Mouse (Mus musculus): ENCODE measurements around the gene Gm12789. TPM values are rescaled to one million over a fixed set of nuclear protein-coding genes. Genes with fewer than 3 reads are reported as not detected.
A peak's percentile ranks its signal among the peaks of the same experiment; 100 is the strongest.

Gene Gm12789
- polyA plus RNA-seq, 2 experiments = not detected

DNA sequence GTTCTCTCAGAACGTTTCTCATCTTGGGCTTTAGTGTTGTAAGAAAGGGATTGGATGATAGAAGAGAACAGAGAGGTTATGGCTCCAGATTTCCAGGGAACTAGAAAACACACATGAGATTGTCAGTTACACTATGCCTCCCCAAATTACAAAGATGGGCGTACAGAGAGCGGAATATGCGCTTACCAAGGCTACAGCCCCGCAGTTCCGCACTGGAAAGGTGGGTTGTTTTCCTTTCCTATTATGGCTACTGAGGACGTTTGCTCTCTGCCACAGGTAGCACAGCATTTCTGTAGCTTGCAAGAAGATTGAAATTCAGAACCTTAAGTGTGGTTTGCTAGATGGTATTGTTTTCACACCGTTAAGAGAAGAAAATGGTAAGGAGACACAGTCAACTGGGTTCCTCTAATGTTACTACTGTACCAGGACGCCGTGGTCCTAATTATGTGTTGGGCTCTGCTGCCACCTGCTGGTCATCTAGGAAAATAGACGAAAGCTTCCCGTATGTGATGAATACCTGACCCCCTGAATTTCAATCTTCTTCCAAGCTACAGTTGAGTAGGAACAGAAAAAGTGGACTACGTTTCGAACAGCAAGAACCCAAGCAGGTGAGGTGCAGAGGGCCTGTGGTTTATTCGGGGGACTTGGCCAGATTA lies 12.0 kb downstream of the Gm12789 start:
- Histone ChIP-seq H3K36me3 (replicated peaks; ENCODE audit: control insufficient read depth, insufficient read depth, low read depth) (no peaks in the 10 kb centered on the region), H3K4me3 (ENCODE audit: insufficient read depth in 1 of 2, low read depth in 2 of 2, low read length in 2 of 2) (no peak overlapping the region), H3K4me1 (replicated peaks; ENCODE audit: control insufficient read depth in 2 of 2, insufficient read depth in 2 of 2, low read length in 1 of 2) (no peaks in the 10 kb centered on the region), H3K9me3 (ENCODE audit: control insufficient read depth, low read length) (no peaks in the 10 kb centered on the region), H3K4me2 (ENCODE audit: low read depth) (no peak overlapping the region), H3K9ac (replicated peaks) (no peak overlapping the region), H3K27ac (no peak overlapping the region), H3K27me3 (ENCODE audit: control insufficient read depth, insufficient read depth, low read length) (no peaks in the 10 kb centered on the region)
- TF ChIP-seq CTCF (IDR thresholded peaks at IDR 0.05; ENCODE audit: low read depth) = peak; percentile 67
- TF ChIP-seq EP300 (IDR thresholded peaks at IDR 0.05; ENCODE audit: low read depth) = no peak
- peak; percentile 9 to 25 (median 24) for DNase-seq (ENCODE audit: low read depth in 3 of 3, low spot score in 3 of 3)
- WGBS (ENCODE audit: insufficient replicate concordance) = 31% methylated on average over 15 of the region's 15 CpGs
- ATAC-seq (ENCODE audit: insufficient read depth) = no peak

DNA sequence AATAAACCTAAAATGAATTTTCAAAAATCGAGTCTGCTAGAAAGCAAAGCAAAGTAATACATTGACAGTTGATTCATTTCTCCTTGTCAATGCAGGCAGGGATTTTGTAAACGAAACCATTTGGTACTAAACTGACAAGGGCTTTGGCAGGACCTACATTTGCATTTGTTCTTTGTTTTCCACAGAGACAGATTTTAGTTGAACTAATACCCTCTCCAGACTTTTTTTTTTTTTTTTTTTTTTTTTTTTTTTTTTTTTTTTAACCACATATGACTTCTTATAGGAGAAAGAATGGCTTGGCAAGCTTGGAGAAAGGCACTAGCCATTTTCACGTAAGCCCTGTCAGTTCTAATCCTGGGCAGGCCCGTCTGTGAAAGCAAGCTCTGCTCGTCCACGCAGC lies 40.2 kb downstream of the Gm12789 start:
- Histone ChIP-seq H3K4me3 (ENCODE audit: insufficient read depth in 1 of 2, low read depth in 2 of 2, low read length in 2 of 2) (no peak overlapping the region), H3K9me3 (ENCODE audit: control insufficient read depth, low read length) (no peaks in the 10 kb centered on the region), H3K27ac (no peak overlapping the region), H3K27me3 (ENCODE audit: control insufficient read depth, insufficient read depth, low read length) (no peaks in the 10 kb centered on the region), H3K4me1 (replicated peaks; ENCODE audit: control insufficient read depth in 2 of 2, insufficient read depth in 2 of 2, low read length in 1 of 2) (no peaks in the 10 kb centered on the region), H3K4me2 (ENCODE audit: low read depth) (no peak overlapping the region), H3K9ac (replicated peaks) (no peak overlapping the region), H3K36me3 (replicated peaks; ENCODE audit: control insufficient read depth, insufficient read depth, low read depth) (no peaks in the 10 kb centered on the region)
- no peak for TF ChIP-seq CTCF (IDR thresholded peaks at IDR 0.05; ENCODE audit: low read depth)
- TF ChIP-seq EP300 (IDR thresholded peaks at IDR 0.05; ENCODE audit: low read depth) = no peak
- WGBS (ENCODE audit: insufficient replicate concordance) = 61% methylated on average over 6 of the region's 6 CpGs
- ATAC-seq (ENCODE audit: insufficient read depth) (no peak), DNase-seq (ENCODE audit: low read depth in 3 of 3, low spot score in 3 of 3) (no peak)

Other genes with a start within 250 kb of the Gm12789 start
- gene B020004J07Rik, start 142.6 kb upstream of the Gm12789 start, polyA plus RNA-seq (2012; rRNA removed) = not detected in 2 replicates
- not detected in 2 replicates for gene B020004J07Rik, start 142.6 kb upstream of the Gm12789 start, polyA plus RNA-seq (2014; fragmentation: Nextera tagmentation; extraction: Ambion mirVana)
- gene C130073F10Rik, start 92.8 kb upstream of the Gm12789 start, polyA plus RNA-seq (2012; rRNA removed) = not detected in 2 replicates
- gene C130073F10Rik, start 92.8 kb upstream of the Gm12789 start, polyA plus RNA-seq (2014; fragmentation: Nextera tagmentation; extraction: Ambion mirVana) = not detected in 2 replicates
- not detected in 2 replicates for gene Gm12800, start 77.5 kb upstream of the Gm12789 start, polyA plus RNA-seq (2012; rRNA removed)
- not detected in 2 replicates for gene Gm12800, start 77.5 kb upstream of the Gm12789 start, polyA plus RNA-seq (2014; fragmentation: Nextera tagmentation; extraction: Ambion mirVana)
- not detected in 2 replicates for gene Gm12794, start 46.2 kb upstream of the Gm12789 start, polyA plus RNA-seq (2012; rRNA removed)
- not detected in 2 replicates for gene Gm12794, start 46.2 kb upstream of the Gm12789 start, polyA plus RNA-seq (2014; fragmentation: Nextera tagmentation; extraction: Ambion mirVana)
- not detected in 2 replicates for gene Gm12790, start 5.6 kb upstream of the Gm12789 start, polyA plus RNA-seq (2012; rRNA removed)
- gene Gm12790, start 5.6 kb upstream of the Gm12789 start, polyA plus RNA-seq (2014; fragmentation: Nextera tagmentation; extraction: Ambion mirVana) = not detected in 2 replicates
- 1.2 and 1.5 TPM in 2 replicates for gene Pde4b, start 100.9 kb downstream of the Gm12789 start, polyA plus RNA-seq (2012; rRNA removed)
- 2.1 and 2.3 TPM in 2 replicates for gene Pde4b, start 100.9 kb downstream of the Gm12789 start, polyA plus RNA-seq (2014; fragmentation: Nextera tagmentation; extraction: Ambion mirVana)